Mouse (Mus musculus): ENCODE measurements around the gene Gnai2.
A peak's percentile ranks its signal among the peaks of the same experiment; 100 is the strongest.
"Not testable (repeated sequence)": the region's sequence is repeated elsewhere in the genome, so short reads cannot be mapped to it uniquely, and the experiment has no call there.

The Gnai2 gene

GRCm38 (mm10) chr9:107568331-107569261, 66.6 kb downstream of the Gnai2 start:
- peak; percentile 91 for DNase-seq (ENCODE audit: low read depth, low spot score)

- DNase-seq (ENCODE audit: low read depth, low spot score) = no peak
Observed at GRCm38 (mm10) chr9:107567702-107568319, 67.4 kb downstream of the Gnai2 start, which contains the start of gene Hyal2. Hyal2 (plus strand) TSS chr9:107567945.

DNA sequence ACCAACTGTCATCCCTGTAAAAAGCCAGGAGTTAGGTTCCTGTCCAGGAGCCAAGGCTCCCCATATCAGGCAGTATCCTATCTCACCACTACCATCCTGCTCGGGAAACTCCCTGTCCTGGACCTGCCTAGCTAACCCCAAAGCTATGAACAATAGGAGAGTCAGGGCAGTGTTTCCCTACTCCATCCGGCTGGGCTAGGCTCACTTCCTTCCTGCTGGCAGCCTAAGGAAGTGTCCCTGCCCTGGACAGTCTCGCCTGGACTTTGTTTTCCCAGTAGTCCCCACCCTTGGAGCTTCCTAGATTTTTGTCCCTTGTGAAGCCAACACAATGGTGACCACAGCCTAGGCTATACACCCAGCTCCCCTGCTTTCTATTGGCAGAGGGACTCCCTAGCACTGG, 68.3 kb downstream of the Gnai2 start:
- no peak for DNase-seq (ENCODE audit: low read depth, low spot score)

GRCm38 (mm10) chr9:107566041-107566709, 69.0 kb downstream of the Gnai2 start:
- peak; percentile 76 for DNase-seq (ENCODE audit: low read depth, low spot score)

DNA sequence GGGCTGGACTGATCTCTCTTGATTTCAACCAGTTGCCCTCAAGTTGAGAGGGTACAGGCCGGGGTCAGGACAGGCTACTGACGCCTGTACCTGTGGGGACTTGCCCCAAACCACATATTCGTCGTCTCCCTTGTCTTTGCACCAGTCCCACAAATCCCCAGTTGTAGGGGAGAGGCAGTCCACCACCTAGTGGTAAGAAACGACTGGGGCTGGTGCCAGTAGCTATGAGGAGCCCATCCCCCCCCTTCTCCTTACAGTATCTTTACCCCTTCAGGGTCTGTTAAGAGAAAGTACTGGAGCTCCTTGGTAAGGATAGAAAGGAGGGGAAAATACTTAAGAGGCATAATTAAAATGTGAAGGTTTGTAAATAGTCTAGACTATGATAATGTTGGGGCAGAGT, 69.6 kb downstream of the Gnai2 start:
- not testable (repeated sequence) for DNase-seq (ENCODE audit: low read depth, low spot score)

Data from mesoderm, embryonic 11.5 days (tissue).